Mouse (Mus musculus): ENCODE data around the gene Rnf225. TPM values are rescaled to one million over a fixed set of nuclear protein-coding genes. Genes with fewer than 3 reads are reported as not detected.

The Rnf225 gene
- total and polyA plus RNA-seq, 2 experiments from 2014 or later: 0.19 TPM; not detected in 1

- TF ChIP-seq CTCF (IDR thresholded peaks at IDR 0.05; ENCODE audit: low read depth) (peak; percentile 72), EP300 (IDR thresholded peaks at IDR 0.05; ENCODE audit: low read depth) (0 out of 2 replicates have a peak, but pooled peaks have one; percentile 56)
- under 1% methylated on average over 55 of the region's 55 CpGs for WGBS
- H3K27ac ChIP-seq (ENCODE audit: low read depth): peak within 1 kb of the TSS; percentile 93
- H3K4me2 ChIP-seq (ENCODE audit: low read depth, low read length): peak within 1 kb of the TSS; percentile 90
- peaks cover 8% of the 10 kb centered on the region for H3K4me1 ChIP-seq (ENCODE audit: control insufficient read depth, insufficient read depth)
- ATAC-seq (ENCODE audit: insufficient read depth, low read depth): peak; percentile 99
- peaks cover 39% of the 10 kb centered on the region for H3K36me3 ChIP-seq (replicated peaks; ENCODE audit: control insufficient read depth, insufficient read depth, low read length)
- peak within 1 kb of the TSS; percentile 79 for H3K4me3 ChIP-seq (ENCODE audit: low read depth, low read length)
- no peaks in the 10 kb centered on the region for H3K9me3 ChIP-seq (replicated peaks; ENCODE audit: control insufficient read depth, low read length)
- no peaks in the 10 kb centered on the region for H3K27me3 ChIP-seq (ENCODE audit: control insufficient read depth, insufficient read depth, low read length)
- peak within 1 kb of the TSS; percentile 81 for H3K9ac ChIP-seq (replicated peaks; ENCODE audit: low read depth, low read length)
- peak; percentile 99 for DNase-seq (ENCODE audit: low spot score)
Measured at GRCm38 (mm10) chr7:12921705-12922465, 5.3 kb upstream of the Rnf225 start, which contains the start of gene Rps5. Gene Rps5 (plus strand): TSS chr7:12922290.

GRCm38 (mm10) chr7:12922729-12923128 is 4.5 kb upstream of the Rnf225 start:
- Histone ChIP-seq H3K4me2 (ENCODE audit: low read depth, low read length) (peak overlapping the region; percentile 90), H3K27ac (ENCODE audit: low read depth) (0 out of 2 replicates have a peak overlapping the region, but pooled peaks have one; percentile 39), H3K4me3 (ENCODE audit: low read depth, low read length) (peak overlapping the region; percentile 79), H3K9me3 (replicated peaks; ENCODE audit: control insufficient read depth, low read length) (no peaks in the 10 kb centered on the region), H3K4me1 (ENCODE audit: control insufficient read depth, insufficient read depth) (peaks cover 11% of the 10 kb centered on the region), H3K27me3 (ENCODE audit: control insufficient read depth, insufficient read depth, low read length) (no peaks in the 10 kb centered on the region), H3K9ac (replicated peaks; ENCODE audit: low read depth, low read length) (peak overlapping the region; percentile 81), H3K36me3 (replicated peaks; ENCODE audit: control insufficient read depth, insufficient read depth, low read length) (peaks cover 44% of the 10 kb centered on the region)
- TF ChIP-seq EP300 (IDR thresholded peaks at IDR 0.05; ENCODE audit: low read depth) (no peak), CTCF (IDR thresholded peaks at IDR 0.05; ENCODE audit: low read depth) (no peak)
- ATAC-seq (ENCODE audit: insufficient read depth, low read depth) (no peak), DNase-seq (ENCODE audit: low spot score) (no peak)
- WGBS: 2% methylated on average over 8 of the region's 8 CpGs

GRCm38 (mm10) chr7:12926316-12926715 is 900 bp upstream of the Rnf225 start:
- no peak overlapping the region for H3K9ac ChIP-seq (replicated peaks; ENCODE audit: low read depth, low read length)
- no peaks in the 10 kb centered on the region for H3K27me3 ChIP-seq (ENCODE audit: control insufficient read depth, insufficient read depth, low read length)
- TF ChIP-seq EP300 (IDR thresholded peaks at IDR 0.05; ENCODE audit: low read depth) (no peak), CTCF (IDR thresholded peaks at IDR 0.05; ENCODE audit: low read depth) (no peak)
- no peak for ATAC-seq (ENCODE audit: insufficient read depth, low read depth)
- no peak overlapping the region for H3K4me3 ChIP-seq (ENCODE audit: low read depth, low read length)
- H3K4me2 ChIP-seq (ENCODE audit: low read depth, low read length): no peak overlapping the region
- DNase-seq (ENCODE audit: low spot score): no peak
- H3K36me3 ChIP-seq (replicated peaks; ENCODE audit: control insufficient read depth, insufficient read depth, low read length): peaks cover 44% of the 10 kb centered on the region
- H3K9me3 ChIP-seq (replicated peaks; ENCODE audit: control insufficient read depth, low read length): no peaks in the 10 kb centered on the region
- H3K27ac ChIP-seq (ENCODE audit: low read depth): no peak overlapping the region
- H3K4me1 ChIP-seq (ENCODE audit: control insufficient read depth, insufficient read depth): peaks cover 16% of the 10 kb centered on the region
- WGBS: 81% methylated on average over 7 of the region's 7 CpGs

GRCm38 (mm10) chr7:12927693-12928589 is 725 bp downstream of the Rnf225 start:
- Histone ChIP-seq H3K9me3 (replicated peaks; ENCODE audit: control insufficient read depth, low read length) (no peaks in the 10 kb centered on the region), H3K27me3 (ENCODE audit: control insufficient read depth, insufficient read depth, low read length) (no peaks in the 10 kb centered on the region), H3K4me1 (ENCODE audit: control insufficient read depth, insufficient read depth) (peaks cover 13% of the 10 kb centered on the region), H3K36me3 (replicated peaks; ENCODE audit: control insufficient read depth, insufficient read depth, low read length) (peaks cover 44% of the 10 kb centered on the region), H3K9ac (replicated peaks; ENCODE audit: low read depth, low read length) (peak overlapping the region; percentile 37; the same call in 1 of the 2 replicates), H3K27ac (ENCODE audit: low read depth) (no peak overlapping the region), H3K4me3 (ENCODE audit: low read depth, low read length) (peak overlapping the region; percentile 39), H3K4me2 (ENCODE audit: low read depth, low read length) (peak overlapping the region; percentile 73)
- DNase-seq (ENCODE audit: low spot score) (peak; percentile 17), ATAC-seq (ENCODE audit: insufficient read depth, low read depth) (peak; percentile 45)
- TF ChIP-seq EP300 (IDR thresholded peaks at IDR 0.05; ENCODE audit: low read depth) (no peak), CTCF (IDR thresholded peaks at IDR 0.05; ENCODE audit: low read depth) (no peak)
- WGBS: 11% methylated on average over 63 of the region's 65 CpGs

- TF ChIP-seq CTCF (IDR thresholded peaks at IDR 0.05; ENCODE audit: low read depth): no peak
- TF ChIP-seq EP300 (IDR thresholded peaks at IDR 0.05; ENCODE audit: low read depth): no peak
- no peak for ATAC-seq (ENCODE audit: insufficient read depth, low read depth)
- 71% methylated on average over 4 of the region's 4 CpGs for whole genome bisulfite sequencing
Measured at GRCm38 (mm10) chr7:12933615-12934140, 6.5 kb downstream of the Rnf225 start.

More at GRCm38 (mm10) chr7:12933615-12934140, 6.5 kb downstream of the Rnf225 start:
- no peaks in the 10 kb centered on the region for H3K9me3 ChIP-seq (replicated peaks; ENCODE audit: control insufficient read depth, low read length)
- H3K4me1 ChIP-seq (ENCODE audit: control insufficient read depth, insufficient read depth): 0 out of 2 replicates have a peak, but pooled peaks cover under 1% of the 10 kb centered on the region
- no peak overlapping the region for H3K9ac ChIP-seq (replicated peaks; ENCODE audit: low read depth, low read length)
- no peak overlapping the region for H3K4me3 ChIP-seq (ENCODE audit: low read depth, low read length)
- H3K27ac ChIP-seq (ENCODE audit: low read depth): no peak overlapping the region
- no peaks in the 10 kb centered on the region for H3K27me3 ChIP-seq (ENCODE audit: control insufficient read depth, insufficient read depth, low read length)
- no peak overlapping the region for H3K4me2 ChIP-seq (ENCODE audit: low read depth, low read length)
- no peaks in the 10 kb centered on the region for H3K36me3 ChIP-seq (replicated peaks; ENCODE audit: control insufficient read depth, insufficient read depth, low read length)
- DNase-seq (ENCODE audit: low spot score): no peak
